Mouse (Mus musculus) retina, adult 2 months (tissue): ENCODE measurements at regions not wholly inside any gene's neighbourhood (a gene's known extent, or its start where the extent isn't known, plus 50 kb on each side); places are given as distances from the start of the nearest gene placed in this dataset.

Experiments used
- DNase-seq: peaks from one replicate; pipeline ENCODE4 v3.0.0-alpha.2; 2012; ENCODE audit warnings: low read depth, low spot score

- no peak for DNase-seq
These were observed 547.9 kb upstream of the Mgmt start for GRCm38 (mm10) chr7:136346531-136346930.

GRCm38 (mm10) chr7:136348309-136348708 is 546.1 kb upstream of the Mgmt start:
- DNase-seq, result no peak

GRCm38 (mm10) chr7:136349651-136350050 is 544.8 kb upstream of the Mgmt start:
- DNase-seq, result no peak

DNA sequence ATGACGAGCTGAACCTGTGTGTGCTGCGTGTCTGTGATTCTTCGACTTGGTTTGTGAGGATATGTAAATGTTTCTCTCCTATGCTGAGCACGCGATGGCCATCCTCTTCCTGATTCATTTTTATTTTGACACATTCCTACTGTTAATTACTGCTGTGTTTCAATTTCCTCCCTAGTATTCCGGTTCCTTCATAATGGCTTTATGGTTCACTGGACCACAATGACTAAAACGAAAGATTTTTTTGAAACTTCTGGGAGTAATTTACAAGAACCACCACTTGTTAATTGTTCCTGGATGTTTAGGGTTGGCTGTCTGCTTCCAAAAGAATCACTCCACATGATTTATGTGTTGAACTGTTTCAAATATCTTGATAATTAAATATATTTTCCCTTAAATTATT is 537.4 kb upstream of the Mgmt start:
- DNase-seq, result no peak

DNA sequence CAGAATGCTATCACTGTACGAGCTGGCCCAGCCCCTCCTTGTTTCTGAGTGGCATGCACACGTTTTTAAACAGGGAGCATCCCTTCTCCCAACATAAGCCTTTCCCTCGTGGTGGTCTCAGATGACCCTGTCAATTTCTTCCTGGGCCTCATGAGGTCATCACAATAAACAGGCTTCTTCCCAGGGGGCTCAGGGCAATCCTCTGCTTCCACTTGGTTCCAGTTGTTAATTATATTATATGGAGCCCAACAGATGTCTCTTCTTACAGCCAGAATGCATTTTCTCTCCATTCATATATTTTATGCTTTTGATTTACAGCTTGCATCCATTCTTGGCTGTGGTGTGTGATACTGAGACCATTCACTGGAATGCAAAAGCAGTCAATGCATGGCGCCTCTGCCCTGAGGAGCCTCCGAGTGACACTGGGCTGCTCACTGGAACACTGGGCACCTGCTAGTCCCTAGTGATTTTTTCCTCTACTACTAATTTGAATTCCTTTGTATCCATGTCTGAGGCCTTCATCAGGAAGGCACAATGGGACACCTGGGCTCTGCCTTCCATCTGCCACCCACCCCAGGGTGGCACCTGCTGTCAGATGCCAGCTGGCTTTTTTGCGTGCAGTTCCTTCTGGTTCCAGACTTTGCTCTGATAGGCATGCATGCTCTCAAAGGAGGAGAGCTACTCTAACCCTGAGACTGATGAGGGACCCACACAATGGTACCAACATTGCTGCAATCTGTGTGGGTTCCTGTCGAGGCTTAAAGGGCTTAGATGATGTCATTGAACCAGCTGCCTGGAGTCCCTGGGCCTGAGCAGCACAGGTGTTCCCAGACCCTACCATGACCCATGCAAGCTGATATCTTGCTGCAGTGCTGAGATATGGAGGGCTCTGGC is 528.8 kb upstream of the Mgmt start:
- DNase-seq, result no peak

- DNase-seq, result no peak
These were observed 517.2 kb upstream of the Mgmt start for GRCm38 (mm10) chr7:136377259-136377658.

GRCm38 (mm10) chr7:136377742-136378141 is 516.7 kb upstream of the Mgmt start:
- DNase-seq, result no peak

- no peak for DNase-seq
These were observed 516.1 kb upstream of the Mgmt start for GRCm38 (mm10) chr7:136378321-136378720.

- no peak for DNase-seq
These were observed 515.1 kb upstream of the Mgmt start for GRCm38 (mm10) chr7:136379319-136379718.

DNA sequence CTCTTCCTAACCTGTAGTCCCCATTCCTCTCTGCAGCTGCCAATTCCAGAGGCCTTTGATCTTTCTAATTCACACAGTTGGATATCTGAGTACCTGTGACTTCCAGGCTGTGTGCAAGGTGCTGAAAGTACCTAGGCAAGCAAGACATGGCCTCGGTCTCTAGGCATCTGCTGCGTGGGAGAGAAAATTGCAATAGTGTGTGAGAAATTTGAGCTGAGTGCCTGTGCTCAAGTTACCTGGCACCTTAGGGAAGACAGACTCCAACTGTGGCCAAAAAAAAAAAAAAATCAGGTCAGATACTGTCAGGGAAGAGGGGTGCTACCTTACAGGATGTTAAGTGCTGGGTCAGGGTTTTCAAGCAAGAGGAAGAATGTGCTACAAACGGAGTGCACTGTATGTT is 514.7 kb upstream of the Mgmt start:
- no peak for DNase-seq

GRCm38 (mm10) chr7:136383296-136383695 is 511.1 kb upstream of the Mgmt start:
- no peak for DNase-seq

DNA sequence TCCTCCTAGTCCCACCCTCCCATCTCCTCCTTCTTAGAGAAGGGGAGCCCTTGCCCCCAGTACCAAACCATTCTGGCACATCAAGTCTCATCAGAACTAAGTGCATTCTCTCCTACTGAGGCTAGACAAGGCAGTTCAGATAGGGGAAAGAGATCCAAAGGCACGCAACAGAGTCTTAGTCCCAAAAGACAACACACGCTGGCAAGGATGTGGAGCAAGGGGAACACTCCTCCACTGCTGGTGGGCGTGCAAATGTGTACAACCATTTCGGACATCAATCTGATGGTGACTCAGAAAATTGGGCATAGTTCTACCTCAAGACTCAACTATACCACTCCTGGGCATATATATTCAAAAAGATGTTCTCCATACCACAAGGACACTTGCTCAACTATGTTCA is 506.7 kb upstream of the Mgmt start:
- DNase-seq, result no peak

GRCm38 (mm10) chr7:136390066-136390465 is 504.3 kb upstream of the Mgmt start:
- no peak for DNase-seq

DNA sequence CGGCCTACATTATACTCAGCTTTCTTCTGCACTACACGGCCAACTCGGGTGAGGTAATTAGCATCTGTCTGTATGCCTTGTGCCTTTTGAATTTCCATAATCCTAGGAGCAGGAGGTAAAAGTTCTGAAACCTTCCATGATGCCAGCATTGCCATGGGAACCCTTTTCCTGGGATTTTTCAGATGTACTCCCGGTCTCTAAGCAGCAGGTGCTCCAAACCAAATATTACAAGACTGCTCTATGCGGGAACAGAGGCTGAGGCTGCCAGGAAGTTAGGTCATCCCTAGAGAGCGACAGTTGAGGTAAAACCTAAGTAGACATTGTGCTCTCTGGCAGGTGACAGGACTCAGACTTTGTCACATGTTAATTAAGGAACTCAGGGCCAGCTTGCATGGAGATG is 501.0 kb upstream of the Mgmt start:
- no peak for DNase-seq

DNA sequence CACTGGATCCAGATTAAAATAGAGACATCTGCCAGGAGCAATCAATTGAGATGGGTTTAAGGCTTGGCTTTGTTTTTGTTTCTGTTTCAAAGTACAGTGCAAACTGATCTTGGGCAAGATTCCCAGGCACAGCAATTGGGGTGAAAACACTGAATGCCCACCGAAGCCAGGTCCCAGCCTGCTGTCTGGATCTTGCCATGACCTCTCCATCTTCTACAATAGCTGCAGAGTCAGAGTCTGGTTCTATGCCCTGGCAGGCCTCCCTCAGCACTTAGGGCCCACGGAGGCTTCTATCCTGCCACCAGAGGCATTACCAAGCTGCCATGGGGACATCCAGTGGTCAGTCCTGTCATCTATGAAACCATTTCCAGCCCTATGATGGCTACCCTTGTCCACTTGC is 498.6 kb upstream of the Mgmt start:
- DNase-seq, result no peak

- no peak for DNase-seq
These were observed 497.3 kb upstream of the Mgmt start for GRCm38 (mm10) chr7:136397101-136397500.

GRCm38 (mm10) chr7:136402688-136403597 is 491.5 kb upstream of the Mgmt start:
- no peak for DNase-seq

- no peak for DNase-seq
These were observed 489.0 kb upstream of the Mgmt start for GRCm38 (mm10) chr7:136405391-136405790.

DNA sequence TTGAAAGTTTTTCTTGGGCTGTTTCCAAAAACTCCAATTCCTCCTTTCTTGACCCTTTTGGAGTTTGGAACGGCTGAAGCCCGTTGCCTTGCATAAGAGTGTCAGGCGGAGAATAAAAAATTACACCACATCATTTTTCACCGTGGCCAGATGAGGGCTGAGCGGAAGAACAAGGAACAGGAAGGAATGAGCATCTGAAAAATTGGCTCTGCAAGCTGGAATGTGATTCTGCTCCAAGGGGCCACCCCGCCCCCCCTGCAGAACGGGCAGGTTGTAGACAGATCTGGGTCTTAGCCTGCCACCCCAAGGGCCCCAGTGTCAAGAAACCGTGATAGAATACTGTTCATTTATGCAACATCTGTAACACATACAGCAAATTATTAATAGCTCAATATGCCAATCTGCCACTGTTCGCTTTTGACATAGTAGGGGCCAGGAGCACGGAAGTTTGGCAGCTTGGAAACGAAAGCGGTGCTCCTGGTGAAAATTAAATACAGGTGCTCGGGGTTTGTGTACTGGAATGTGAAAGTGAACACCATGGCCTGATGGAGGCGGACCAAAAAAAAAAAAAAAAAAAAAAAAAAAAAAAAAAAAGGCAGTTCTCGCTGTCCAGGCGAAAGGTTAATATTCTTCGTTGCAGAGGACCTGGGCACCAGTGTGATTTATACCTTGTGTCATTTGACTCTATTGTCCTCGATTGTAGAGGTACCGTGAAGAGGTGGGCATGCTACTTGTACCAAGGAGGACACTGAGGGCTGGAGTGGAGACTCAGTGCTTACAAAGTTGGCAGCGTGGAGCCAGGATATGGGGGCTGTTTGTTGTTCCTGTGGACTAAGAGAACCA is 487.9 kb upstream of the Mgmt start:
- no peak for DNase-seq

- DNase-seq, result no peak
These were observed 479.6 kb upstream of the Mgmt start for GRCm38 (mm10) chr7:136414808-136415207.

DNA sequence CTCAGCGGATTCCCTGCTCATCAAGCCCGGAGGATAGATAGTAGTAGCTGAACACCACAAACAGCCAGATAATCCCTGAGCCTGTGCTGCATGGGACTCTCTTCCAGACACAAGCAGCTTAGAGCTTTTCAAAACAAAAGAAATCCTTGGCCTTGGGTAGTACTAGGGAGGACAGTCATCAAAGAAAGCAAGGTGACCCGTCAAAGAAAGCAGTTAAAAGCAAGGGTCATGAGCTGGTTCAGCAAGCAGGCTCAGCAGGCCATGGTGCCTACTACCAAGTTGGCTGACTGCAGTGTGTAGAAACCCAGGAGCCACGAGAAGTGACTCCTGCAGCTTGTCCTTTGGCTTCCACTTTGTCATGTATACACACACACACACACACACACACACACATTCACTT is 477.1 kb upstream of the Mgmt start:
- no peak for DNase-seq
